Mouse (Mus musculus) CH12.LX (cell line): ENCODE measurements around the gene Agtrap. TPM values are rescaled to one million over a fixed set of nuclear protein-coding genes. Genes with fewer than 3 reads are reported as not detected.
A peak's percentile ranks its signal among the peaks of the same experiment; 100 is the strongest.

Source experiments
- DNase-seq: peaks from one replicate; pipeline ENCODE4 v3.0.0-alpha.2; 2013; ENCODE audit errors: extremely low read depth
- H3K27ac ChIP-seq: 2 replicates; pipeline ENCODE4 v1.5.1; 2012; ENCODE audit warnings: low read depth, mild to moderate bottlenecking, control low read depth, moderate library complexity; ENCODE audit not compliant: insufficient read depth
- H3K27me3 ChIP-seq: replicated peaks from 2 replicates; pipeline ENCODE3; 2012; ENCODE audit warnings: inconsistent platforms
- H3K36me3 ChIP-seq, 2 experiments: replicated peaks in 1 of 2; 2 replicates each; pipeline versions ENCODE3 to v1.6.1; 2012; ENCODE audit warnings: inconsistent platforms in 1 of 2, low read length in 1 of 2, mild to moderate bottlenecking in 1 of 2, mixed read lengths in 1 of 2, moderate library complexity in 1 of 2; ENCODE audit not compliant: control insufficient read depth in 1 of 2, insufficient read depth in 1 of 2
- H3K4me1 ChIP-seq, 2 experiments: 2 replicates each; pipeline ENCODE4 v1.6.1; 2012; ENCODE audit warnings: inconsistent platforms in 1 of 2, moderate library complexity in 1 of 2; ENCODE audit not compliant: insufficient read depth in 2 of 2, control insufficient read depth in 1 of 2
- H3K4me2 ChIP-seq: 2 replicates; pipeline ENCODE4 v1.6.1; 2012; ENCODE audit warnings: low read depth, mild to moderate bottlenecking, control low read depth; ENCODE audit not compliant: poor library complexity, insufficient read depth, severe bottlenecking
- H3K4me3 ChIP-seq, 3 experiments: fragments of 150-350 bp in 1 of 3; sonication (generic) in 1 of 3; replicated peaks in 1 of 3; 2 replicates each; pipeline versions ENCODE3 to v1.5.1; 2011 to 2012; ENCODE audit warnings: low read depth in 2 of 3, low read length in 2 of 3, mild to moderate bottlenecking in 2 of 3, moderate library complexity in 2 of 3, control low read depth in 1 of 3, improper control_type of control experiment in 1 of 3, inconsistent platforms in 1 of 3, mixed read lengths in 1 of 3; ENCODE audit not compliant: poor library complexity in 1 of 3
- H3K79me2 ChIP-seq: replicated peaks from 2 replicates; pipeline ENCODE4 v1.6.1; 2012; ENCODE audit warnings: mild to moderate bottlenecking, moderate library complexity; ENCODE audit not compliant: control insufficient read depth, poor library complexity, insufficient read depth, severe bottlenecking; ENCODE audit errors: extremely low read depth
- H3K9ac ChIP-seq: 2 replicates; pipeline ENCODE4 v1.6.1; 2012; ENCODE audit warnings: low read depth, mild to moderate bottlenecking, control low read depth, moderate library complexity; ENCODE audit not compliant: insufficient read depth
- H3K9me3 ChIP-seq: replicated peaks from 2 replicates; pipeline ENCODE3; 2012; ENCODE audit warnings: low read length, inconsistent platforms, mixed read lengths
- BHLHE40 ChIP-seq: IDR thresholded peaks from 2 replicates; pipeline ENCODE4 v1.6.1; 2011; ENCODE audit warnings: mild to moderate bottlenecking, low read depth, low read length, improper control_type of control experiment
- CHD1 ChIP-seq: IDR thresholded peaks from 2 replicates; pipeline ENCODE4 v1.6.1; 2012; ENCODE audit warnings: low read depth, low read length, improper control_type of control experiment, inconsistent platforms
- E2F4 ChIP-seq: IDR thresholded peaks from 2 replicates; pipeline ENCODE4 v1.6.1; 2011; ENCODE audit warnings: low read depth, low read length, improper control_type of control experiment; ENCODE audit not compliant: insufficient replicate concordance
- ELF1 ChIP-seq: IDR thresholded peaks from 2 replicates; pipeline ENCODE4 v1.6.1; 2014; ENCODE audit warnings: low read depth, mild to moderate bottlenecking, inconsistent platforms, low read length, improper control_type of control experiment
- IRF4 ChIP-seq: IDR thresholded peaks from 2 replicates; pipeline ENCODE4 v1.6.1; 2014; ENCODE audit warnings: low read depth, mild to moderate bottlenecking, inconsistent platforms, low read length, improper control_type of control experiment
- JUN ChIP-seq: IDR thresholded peaks from 2 replicates; pipeline ENCODE4 v1.6.1; 2011; ENCODE audit warnings: low read depth, mild to moderate bottlenecking, low read length, improper control_type of control experiment, moderate library complexity; ENCODE audit not compliant: insufficient read depth
- KAT2A ChIP-seq: IDR thresholded peaks from 2 replicates; pipeline ENCODE4 v1.6.1; 2012; ENCODE audit warnings: low read length, improper control_type of control experiment, inconsistent platforms; ENCODE audit not compliant: insufficient replicate concordance
- MAFK ChIP-seq: IDR thresholded peaks from 2 replicates; pipeline ENCODE4 v1.6.1; 2011; ENCODE audit warnings: low read length, improper control_type of control experiment; ENCODE audit not compliant: insufficient replicate concordance
- MXI1 ChIP-seq: IDR thresholded peaks from 2 replicates; pipeline ENCODE4 v1.6.1; 2011; ENCODE audit warnings: mild to moderate bottlenecking, low read depth, low read length, improper control_type of control experiment
- MYC ChIP-seq: IDR thresholded peaks from 2 replicates; pipeline ENCODE4 v1.6.1; 2011; ENCODE audit warnings: low read depth, mild to moderate bottlenecking, improper control_type of control experiment, low read length
- NELFE ChIP-seq: IDR thresholded peaks from 2 replicates; pipeline ENCODE4 v1.6.1; 2011; ENCODE audit warnings: low read depth, low read length, improper control_type of control experiment
- POLR2AphosphoS2 ChIP-seq: IDR thresholded peaks from 2 replicates; pipeline ENCODE4 v1.6.1; 2011; ENCODE audit warnings: low read depth, low read length, improper control_type of control experiment
- RCOR1 ChIP-seq: conservative IDR thresholded peaks from 2 replicates; pipeline ENCODE4 v1.6.1; 2012; ENCODE audit warnings: low read depth, mild to moderate bottlenecking, inconsistent platforms, low read length, improper control_type of control experiment
- SIN3A ChIP-seq: IDR thresholded peaks from 2 replicates; pipeline ENCODE4 v1.6.1; 2012; ENCODE audit warnings: low read length, improper control_type of control experiment, inconsistent platforms
- TBP ChIP-seq: conservative IDR thresholded peaks from 2 replicates; pipeline ENCODE4 v1.6.1; 2011; ENCODE audit warnings: low read depth, low read length, improper control_type of control experiment
- TCF12 ChIP-seq: IDR thresholded peaks from 2 replicates; pipeline ENCODE4 v1.6.1; 2014; ENCODE audit warnings: low read depth, mild to moderate bottlenecking, inconsistent platforms, low read length, improper control_type of control experiment
- UBTF ChIP-seq: IDR thresholded peaks from 2 replicates; pipeline ENCODE4 v1.6.1; 2012; ENCODE audit warnings: low read depth, mild to moderate bottlenecking, inconsistent platforms, low read length, improper control_type of control experiment, moderate library complexity
- USF1 ChIP-seq: IDR thresholded peaks from 2 replicates; pipeline ENCODE4 v1.6.1; 2014; ENCODE audit warnings: low read depth, mild to moderate bottlenecking, inconsistent platforms, low read length, improper control_type of control experiment
- ZKSCAN1 ChIP-seq: IDR thresholded peaks from 2 replicates; pipeline ENCODE4 v1.6.1; 2012; ENCODE audit warnings: low read depth, inconsistent platforms, low read length, improper control_type of control experiment, borderline replicate concordance
- dilution Hi-C: fragments of 300-500 bp; cut with MboI; formaldehyde crosslinking; loops from 2 replicates; pipeline ENCODE4 v1.14.3; 2020; ENCODE audit warnings: low sequenced_read_pairs; ENCODE audit not compliant: extremely low pct_unique_long_range_greater_than_20kb, extremely low pct_ligation_motif_present
- in situ Hi-C: fragments of 300-500 bp; cut with MboI; formaldehyde crosslinking; loops from 3 replicates; pipeline ENCODE4 v1.14.3; 2019; ENCODE audit warnings: low sequenced_read_pairs, low pct_ligation_motif_present, low pct_unique_long_range_greater_than_20kb, mixed read lengths
- polyA plus RNA-seq: library from polyadenylated mRNA; unstranded; fragments of >175 nt; gene quantifications from 2 replicates; pipeline ENCODE4 v1.2.1, GENCODE M21; 2012; ENCODE audit warnings: low read depth; ENCODE audit not compliant: insufficient read length
- total RNA-seq, 2 experiments: library from RNA; depleted of rRNA; stranded (reverse); fragments of 300-350 nt in 1 of 2; fragments of >200 nt in 1 of 2; gene quantifications; 2 replicates each; pipeline ENCODE4 v1.2.3; 2012 to 2014

Gene Agtrap
- total and polyA plus RNA-seq, 3 experiments = 4.1 to 6.2 (median 5.9) TPM

GRCm38 (mm10) chr4:148089166-148089565 lies 1.3 kb upstream of the Agtrap start:
- Histone ChIP-seq H3K79me2 (no peaks in the 10 kb centered on the region), H3K4me2 (no peak overlapping the region), H3K27ac (no peak overlapping the region), H3K9me3 (no peaks in the 10 kb centered on the region), H3K4me3 (no peak overlapping the region)
- no peak for DNase-seq
- no peak for TF ChIP-seq IRF4
- no peak for TF ChIP-seq SIN3A
- no peak for TF ChIP-seq NELFE
- no peak for TF ChIP-seq MXI1
- TF ChIP-seq TCF12 = no peak
- TF ChIP-seq ELF1 = no peak
- no peak for TF ChIP-seq JUN
- no peak for TF ChIP-seq E2F4
- TF ChIP-seq CHD1 = no peak
- no peak for TF ChIP-seq TBP
- TF ChIP-seq BHLHE40 = no peak
- no peak for TF ChIP-seq POLR2AphosphoS2
- TF ChIP-seq, all 38 proteins: peak for 0
- dilution Hi-C loops = no loop called here
- no peak overlapping the region for H3K9ac ChIP-seq
- no peaks in the 10 kb centered on the region for H3K27me3 ChIP-seq
- H3K4me1 ChIP-seq = peaks cover 6 to 16% of the 10 kb centered on the region in 2 experiments; a peak in 3 of 4 replicates
- H3K36me3 ChIP-seq = no peaks in the 10 kb centered on the region
- in situ Hi-C loops = no loop called here

GRCm38 (mm10) chr4:148087091-148087906 lies 532 bp downstream of the Agtrap start:
- H3K36me3 ChIP-seq = peaks cover 7 to 8% of the 10 kb centered on the region in 2 experiments
- H3K4me1 ChIP-seq = peaks cover 6 to 16% of the 10 kb centered on the region in 2 experiments; a peak in 3 of 4 replicates
- H3K27ac ChIP-seq = no peak overlapping the region
- H3K27me3 ChIP-seq = no peaks in the 10 kb centered on the region
- no peaks in the 10 kb centered on the region for H3K79me2 ChIP-seq
- peak overlapping the region; percentile 72 for H3K4me2 ChIP-seq
- dilution Hi-C loops (no loop called here), in situ Hi-C loops (no loop called here)
- DNase-seq = no peak
- TF ChIP-seq USF1 = no peak
- no peak for TF ChIP-seq KAT2A
- no peak for TF ChIP-seq MYC
- TF ChIP-seq MAFK = no peak
- TF ChIP-seq ELF1 = no peak
- TF ChIP-seq ZKSCAN1 = no peak
- no peak for TF ChIP-seq UBTF
- no peak for TF ChIP-seq RCOR1
- peak overlapping the region; percentile 62 to 79 (median 74) for H3K4me3 ChIP-seq
- H3K9me3 ChIP-seq = no peaks in the 10 kb centered on the region
- H3K9ac ChIP-seq = peak overlapping the region; percentile 64
